Mouse (Mus musculus) ES-E14 (cell line): ENCODE data around the gene Lrrc42. TPM values are rescaled to one million over a fixed set of nuclear protein-coding genes. Genes with fewer than 3 reads are reported as not detected.

Source experiments
- DNase-seq: peaks from one replicate; pipeline ENCODE4 v3.0.0-alpha.2; 2013; ENCODE audit warnings: low read depth, low spot score
- H3K27ac ChIP-seq: 2 replicates; pipeline ENCODE4 v1.5.1; 2012; ENCODE audit warnings: low read depth, mild to moderate bottlenecking, low read length, moderate library complexity, mixed read lengths; ENCODE audit not compliant: poor library complexity, insufficient read depth, severe bottlenecking
- H3K36me3 ChIP-seq: 2 replicates; pipeline ENCODE4 v1.6.1; 2012; ENCODE audit warnings: mild to moderate bottlenecking, low read length, moderate library complexity, mixed read lengths; ENCODE audit not compliant: control insufficient read depth, poor library complexity, insufficient read depth, severe bottlenecking
- H3K4me1 ChIP-seq, 2 experiments: fragments of 150-350 bp in 1 of 2; sonication (generic) in 1 of 2; 2 replicates each; pipeline ENCODE4 v1.6.1; 2012; ENCODE audit warnings: low read length in 2 of 2, mild to moderate bottlenecking in 1 of 2, mixed read lengths in 1 of 2; ENCODE audit not compliant: control insufficient read depth in 2 of 2, insufficient read depth in 2 of 2, poor library complexity in 1 of 2
- H3K4me3 ChIP-seq, 2 experiments: fragments of 150-350 bp in 1 of 2; sonication (generic) in 1 of 2; 2 replicates each; pipeline ENCODE4 v1.5.1; 2012; ENCODE audit warnings: low read length in 2 of 2, low read depth in 1 of 2, mild to moderate bottlenecking in 1 of 2, mixed read lengths in 1 of 2; ENCODE audit not compliant: insufficient read depth in 1 of 2, poor library complexity in 1 of 2, severe bottlenecking in 1 of 2
- H3K9ac ChIP-seq: 2 replicates; pipeline ENCODE4 v1.6.1; 2012; ENCODE audit warnings: low read depth, mild to moderate bottlenecking, low read length, mixed read lengths; ENCODE audit not compliant: poor library complexity, insufficient read depth, severe bottlenecking
- H3K9me3 ChIP-seq: fragments of 150-350 bp; sonication (generic); 2 replicates; pipeline ENCODE4 v1.6.1; 2012; ENCODE audit warnings: low read depth, mild to moderate bottlenecking, low read length; ENCODE audit not compliant: control insufficient read depth, insufficient read depth
- CHD2 ChIP-seq: IDR thresholded peaks from 2 replicates; pipeline ENCODE4 v1.6.1; 2014; ENCODE audit warnings: mild to moderate bottlenecking, low read depth, low read length, inconsistent platforms
- HCFC1 ChIP-seq: IDR thresholded peaks from 2 replicates; pipeline ENCODE4 v1.6.1; 2012; ENCODE audit warnings: low read length, inconsistent platforms, borderline replicate concordance; ENCODE audit not compliant: insufficient read depth
- MAFK ChIP-seq: IDR thresholded peaks from 2 replicates; pipeline ENCODE4 v1.6.1; 2014; ENCODE audit warnings: mild to moderate bottlenecking, low read depth, low read length, inconsistent platforms; ENCODE audit not compliant: insufficient read depth
- ZC3H11A ChIP-seq: IDR thresholded peaks from 2 replicates; pipeline ENCODE4 v1.6.1; 2012; ENCODE audit warnings: low read depth, mild to moderate bottlenecking, inconsistent platforms, low read length, borderline replicate concordance
- ZNF384 ChIP-seq: IDR thresholded peaks from 2 replicates; pipeline ENCODE4 v1.6.1; 2012; ENCODE audit warnings: low read depth, low read length, inconsistent platforms
- in situ Hi-C, 2 experiments: fragments of 600-800 bp; cut with MboI; formaldehyde crosslinking; loops; one replicate each; pipeline ENCODE4 v1.15.1; 2025; ENCODE audit warnings: low sequenced_read_pairs in 2 of 2, inconsistent platforms in 1 of 2; ENCODE audit not compliant: unreplicated experiment in 2 of 2
- total RNA-seq: library from RNA; depleted of rRNA; stranded (reverse); fragments of 300-350 nt; gene quantifications from 2 replicates; pipeline ENCODE4 v1.2.3, GENCODE M21; 2012

Lrrc42 gene
- total RNA-seq, 1 experiment, result 24.0 TPM

GRCm38 (mm10) chr4:107291611-107292272, 38.4 kb upstream of the Lrrc42 start:
- Histone ChIP-seq H3K36me3 (no peaks in the 10 kb centered on the region), H3K4me1 (peaks cover 0 to 2% of the 10 kb centered on the region in 2 experiments; a peak in 1 of 4 replicates), H3K4me3 (no peak overlapping the region), H3K9ac (no peak overlapping the region), H3K9me3 (no peaks in the 10 kb centered on the region), H3K27ac (no peak overlapping the region)
- TF ChIP-seq HCFC1, result no peak
- TF ChIP-seq CHD2, result no peak
- no peak for TF ChIP-seq ZC3H11A
- no peak for TF ChIP-seq MAFK
- no peak for TF ChIP-seq ZNF384
- in situ Hi-C loops, result no loop called here
- DNase-seq, result no peak

- Histone ChIP-seq H3K4me3 (no peak overlapping the region), H3K27ac (no peak overlapping the region), H3K9me3 (no peaks in the 10 kb centered on the region), H3K4me1 (no peaks in the 10 kb centered on the region), H3K9ac (no peak overlapping the region), H3K36me3 (no peaks in the 10 kb centered on the region)
- in situ Hi-C loops, result no loop called here
- TF ChIP-seq CHD2 (no peak), HCFC1 (no peak), ZNF384 (no peak), ZC3H11A (no peak), MAFK (no peak)
- no peak for DNase-seq
Observed at GRCm38 (mm10) chr4:107287517-107287916, 34.2 kb upstream of the Lrrc42 start.

GRCm38 (mm10) chr4:107286386-107286785, 33.1 kb upstream of the Lrrc42 start:
- H3K4me1 ChIP-seq, result no peaks in the 10 kb centered on the region
- no peaks in the 10 kb centered on the region for H3K9me3 ChIP-seq
- in situ Hi-C loops, result no loop called here
- H3K4me3 ChIP-seq, result no peak overlapping the region
- no peak overlapping the region for H3K9ac ChIP-seq
- DNase-seq, result no peak
- TF ChIP-seq CHD2 (no peak), ZC3H11A (no peak), MAFK (no peak), ZNF384 (no peak), HCFC1 (no peak)
- no peaks in the 10 kb centered on the region for H3K36me3 ChIP-seq
- no peak overlapping the region for H3K27ac ChIP-seq

GRCm38 (mm10) chr4:107285446-107286200, 32.3 kb upstream of the Lrrc42 start:
- Histone ChIP-seq H3K36me3 (no peaks in the 10 kb centered on the region), H3K27ac (no peak overlapping the region), H3K4me1 (no peaks in the 10 kb centered on the region; a peak in 1 of 4 replicates), H3K9me3 (no peaks in the 10 kb centered on the region), H3K4me3 (no peak overlapping the region), H3K9ac (no peak overlapping the region)
- in situ Hi-C loops, result no loop called here
- no peak for DNase-seq
- TF ChIP-seq ZC3H11A, result no peak
- no peak for TF ChIP-seq MAFK
- no peak for TF ChIP-seq ZNF384
- no peak for TF ChIP-seq HCFC1
- TF ChIP-seq CHD2, result no peak
